Mouse (Mus musculus): Measurements from ENCODE around the gene Sirt1.

Sirt1 gene

DNA sequence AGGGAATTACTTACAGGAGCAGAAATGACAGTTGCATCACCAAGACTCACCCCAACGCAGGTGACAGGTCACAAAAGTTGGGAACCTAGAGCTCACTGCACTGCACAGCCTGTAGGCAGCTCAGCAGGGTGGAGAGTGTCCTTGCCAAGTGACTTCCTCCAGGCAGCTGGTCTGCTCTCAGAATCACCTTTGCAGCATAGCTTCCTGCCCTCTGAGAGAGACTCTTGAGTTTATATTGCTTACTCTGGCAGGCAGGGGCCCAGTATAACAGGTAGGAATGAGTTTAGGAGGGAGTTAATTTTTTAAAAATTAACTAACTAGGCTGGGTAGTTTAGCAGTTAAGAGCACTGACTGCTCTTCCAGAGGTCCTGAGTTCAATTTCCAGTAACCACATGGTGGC, 67.8 kb downstream of the Sirt1 start:
- no peak for DNase-seq

DNA sequence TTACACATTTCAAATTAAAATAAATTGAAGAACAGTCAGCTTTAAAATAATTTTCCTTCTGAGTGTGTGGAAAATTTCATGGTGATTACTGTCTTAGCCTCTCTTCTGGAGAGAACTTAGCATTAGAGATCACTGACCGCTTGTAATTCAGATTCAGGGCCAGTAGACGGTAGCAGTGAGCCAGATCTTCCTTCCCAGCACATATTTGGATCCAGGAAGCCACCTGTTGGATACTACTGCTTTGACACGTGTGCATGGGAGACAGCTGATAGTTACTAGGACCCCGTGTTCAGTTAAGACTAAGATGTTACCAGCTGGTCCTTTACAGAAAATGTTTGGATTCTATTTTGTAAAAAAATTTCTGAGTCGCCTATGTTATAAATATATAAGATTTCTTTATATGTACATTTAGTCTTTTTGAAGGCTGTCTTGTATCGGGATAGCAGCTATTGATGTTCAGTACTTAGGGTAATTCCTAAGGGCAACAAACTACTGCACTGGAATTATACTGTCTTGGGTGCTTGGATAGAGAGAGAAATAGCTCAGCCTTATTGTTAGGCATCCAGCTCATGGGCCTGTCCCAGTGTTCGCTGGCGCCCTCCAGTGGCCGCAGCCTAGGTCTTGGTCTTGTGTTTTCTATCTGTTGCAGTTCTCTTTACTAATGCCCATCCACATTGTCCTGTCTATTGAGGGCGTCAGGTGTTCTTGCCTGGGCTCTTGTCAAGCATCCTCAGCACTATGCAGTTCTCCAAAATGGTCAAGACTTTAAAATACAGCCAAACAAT, 72.7 kb downstream of the Sirt1 start:
- DNase-seq = peak; percentile 84 to 93

DNA sequence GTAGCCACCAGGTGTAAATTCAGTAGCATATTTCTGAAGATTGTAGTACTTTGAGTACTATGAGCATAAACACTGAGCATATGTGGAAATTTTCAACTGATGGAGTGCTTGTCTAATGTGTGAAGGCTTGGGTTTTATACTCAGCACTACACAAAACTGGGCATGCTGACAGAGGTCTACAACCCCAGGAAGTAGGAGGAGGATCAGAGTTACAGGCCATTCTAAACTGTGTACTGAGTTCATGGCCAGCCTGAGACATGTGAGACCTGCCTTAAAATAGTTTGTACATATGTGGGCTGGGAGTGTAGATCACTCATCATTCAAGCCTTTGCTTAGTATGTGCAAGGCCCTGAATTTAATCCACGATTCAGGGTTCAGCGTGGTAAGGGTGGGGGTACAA, 79.1 kb downstream of the Sirt1 start:
- no peak for DNase-seq

DNA sequence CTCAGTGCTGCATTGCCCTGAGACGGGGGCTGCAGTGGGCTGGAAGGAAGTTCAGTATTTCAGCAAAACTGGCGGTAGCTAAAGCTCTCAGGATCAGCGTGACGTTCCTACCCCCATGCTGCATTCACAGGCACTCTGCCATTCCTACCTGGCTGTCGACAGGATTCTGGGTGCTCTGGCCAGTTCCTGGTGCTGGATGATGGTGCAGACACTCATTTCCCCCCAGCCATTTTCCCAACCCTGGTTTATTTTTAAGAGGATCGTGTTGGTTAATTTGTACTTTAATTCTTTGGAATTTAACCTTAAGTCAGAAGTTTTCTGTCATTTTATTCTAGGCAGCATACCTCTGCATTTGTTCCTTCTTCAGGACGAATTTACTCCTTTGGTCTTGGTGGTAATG, 98.7 kb downstream of the Sirt1 start:
- no peak for DNase-seq

DNA sequence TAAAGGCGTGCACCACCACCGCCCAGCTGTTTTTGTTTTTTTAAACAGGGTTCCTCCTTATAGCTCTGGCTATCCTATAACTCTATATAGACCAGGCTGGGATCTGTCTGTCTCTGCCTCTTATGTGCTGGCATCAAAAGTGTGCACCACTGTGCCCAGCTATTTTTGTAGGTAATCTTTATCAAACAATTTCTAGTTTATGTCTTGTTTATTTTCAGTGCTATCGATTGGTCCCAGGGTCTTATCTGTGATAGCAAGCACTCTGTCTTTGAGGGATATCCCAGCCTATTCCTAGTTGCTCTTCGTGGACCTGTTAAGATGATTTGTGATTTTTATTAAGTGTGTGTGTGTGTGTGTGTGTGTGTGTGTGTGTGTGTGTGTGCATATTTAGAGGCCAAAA, 99.1 kb downstream of the Sirt1 start:
- DNase-seq = no peak

DNA sequence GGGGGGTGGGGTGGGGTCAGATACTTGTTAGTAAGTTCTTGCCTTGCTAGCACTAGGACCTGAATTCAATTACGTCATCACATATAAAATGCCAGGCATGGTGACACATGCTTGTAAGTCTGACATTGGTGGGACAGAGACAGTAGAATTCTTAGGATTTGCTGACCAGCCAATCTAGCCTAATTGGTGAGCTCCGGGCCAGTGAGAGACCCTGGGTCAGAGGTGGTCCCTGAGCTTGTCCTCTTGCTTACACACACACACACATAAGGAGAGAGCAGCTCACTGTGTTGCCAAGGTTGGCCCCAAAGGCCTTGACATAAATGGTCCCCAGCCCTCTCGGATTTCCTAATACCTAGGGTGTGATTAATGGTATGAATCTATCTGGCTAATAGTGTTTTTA, 101.7 kb downstream of the Sirt1 start:
- DNase-seq = no peak

DNA sequence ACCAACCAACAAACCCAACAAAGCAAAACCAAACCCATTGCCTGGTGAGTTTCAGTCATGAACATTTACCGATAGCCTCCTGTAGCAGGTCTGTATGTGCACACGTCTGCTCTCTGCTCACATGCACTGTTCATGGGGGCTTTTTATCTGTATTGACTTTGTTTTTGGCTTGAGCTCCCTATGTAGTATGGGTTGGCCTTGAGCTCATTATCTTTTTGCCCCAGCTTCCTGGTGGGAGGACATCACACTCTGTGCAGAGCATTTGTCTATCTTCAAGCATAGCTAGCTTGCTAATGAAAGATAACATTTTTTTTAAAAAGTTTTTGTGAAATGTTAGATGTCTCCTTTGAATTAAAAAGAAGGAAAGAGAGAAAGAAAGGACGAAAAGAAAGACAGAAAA, 104.5 kb downstream of the Sirt1 start:
- DNase-seq = no peak

DNA sequence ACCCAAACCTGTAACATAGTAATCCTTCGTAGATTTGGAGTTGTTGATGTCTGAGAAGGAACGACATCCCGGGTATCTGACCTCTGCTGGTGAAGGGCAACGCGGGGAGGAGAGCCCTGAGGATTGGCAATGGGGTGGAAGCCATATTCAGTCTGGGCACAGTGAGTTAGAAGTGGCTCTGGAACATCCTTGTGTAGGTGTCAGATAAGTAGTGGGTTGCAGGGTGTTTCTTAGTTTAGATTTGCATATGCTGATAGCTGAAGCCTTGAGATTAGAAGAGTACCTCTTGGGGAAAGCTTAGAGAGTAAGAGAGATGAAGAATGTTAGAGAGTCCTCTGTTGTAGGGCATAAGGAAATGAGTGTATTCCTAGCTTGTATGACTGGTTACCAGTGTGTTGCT, 108.6 kb downstream of the Sirt1 start:
- DNase-seq = no peak

DNA sequence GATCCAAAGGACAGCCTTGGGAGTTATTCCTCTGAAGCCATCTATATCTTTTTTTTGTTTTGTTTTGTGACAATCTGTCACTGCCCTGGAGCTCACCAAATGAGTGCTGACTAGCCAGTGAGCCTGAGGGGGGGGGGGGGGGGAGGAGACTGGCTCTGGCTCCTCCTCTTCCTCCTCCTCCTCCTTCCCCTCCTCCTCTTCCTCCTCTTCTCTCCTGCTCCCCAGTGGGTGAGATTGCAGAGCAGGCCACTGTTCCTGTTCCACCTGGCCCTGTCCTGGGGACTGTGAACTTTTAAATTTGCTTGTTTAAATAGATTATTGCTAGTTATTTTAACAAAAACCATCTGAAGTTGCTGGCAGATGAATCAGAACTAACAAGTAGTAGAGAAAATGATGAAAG, 109.1 kb downstream of the Sirt1 start:
- no peak for DNase-seq
